Mouse (Mus musculus) kidney, adult 2 months (tissue): ENCODE results near the gene Plekhf1.

Experiments
- CTCF ChIP-seq: fragments of 200-500 bp; conservative IDR thresholded peaks from 2 replicates; pipeline ENCODE4 v1.5.1; 2011; ENCODE audit warnings: low read depth, mild to moderate bottlenecking, control low read depth, low read length, moderate library complexity, mixed read lengths; ENCODE audit not compliant: insufficient read depth, insufficient read length
- POLR2A ChIP-seq: fragments of 200-500 bp; IDR thresholded peaks from one replicate; pipeline ENCODE4 v1.6.1; 2011; ENCODE audit warnings: low read depth, low read length, control low read depth

- TF ChIP-seq POLR2A (no peak), CTCF (no peak)
Measured at GRCm38 (mm10) chr7:38230285-38230684, 2.5 kb upstream of the Plekhf1 start.
